Mouse (Mus musculus) liver, embryonic 14.5 days (tissue): ENCODE data around the gene Kcnk4.

Source experiments
- CTCF ChIP-seq: IDR thresholded peaks from 2 replicates; pipeline ENCODE4 v1.5.1; 2016; ENCODE audit warnings: antibody characterized with exemption, low read depth, control low read depth
- EP300 ChIP-seq: IDR thresholded peaks from 2 replicates; pipeline ENCODE4 v1.6.1; 2016; ENCODE audit warnings: antibody characterized with exemption, low read depth

DNA sequence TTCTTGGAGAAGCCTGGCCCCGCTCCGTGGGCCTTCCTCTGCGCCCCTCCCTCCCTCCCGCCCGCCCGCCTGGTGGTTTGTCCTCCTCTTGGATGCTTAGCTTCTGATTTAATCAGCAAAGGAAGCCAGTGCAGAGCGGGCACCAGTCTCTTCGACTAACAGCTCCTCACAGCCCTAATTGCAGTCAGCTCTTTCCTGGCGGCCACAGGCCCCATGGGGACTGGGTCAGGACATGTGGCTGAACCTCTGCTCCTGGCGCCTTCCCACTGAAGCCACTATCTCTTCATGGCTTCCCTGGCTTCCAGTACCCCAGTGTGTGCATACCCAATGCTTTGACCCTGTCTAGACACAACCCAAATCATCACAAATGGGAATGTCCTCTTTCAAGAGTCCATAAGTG lies 22.1 kb upstream of the Kcnk4 start:
- TF ChIP-seq CTCF, result no peak
- TF ChIP-seq EP300, result no peak
